Mouse (Mus musculus): ENCODE measurements around the gene Prss36. TPM values are rescaled to one million over a fixed set of nuclear protein-coding genes. Genes with fewer than 3 reads are reported as not detected.

Prss36 gene
- polyA plus RNA-seq (2014; fragmentation: Illumina TruSeq; extraction: RNeasy Lipid Tissue Mini Kit (QIAGEN cat#74804); ENCODE audit: low read depth, low replicate concordance), result not detected

DNA sequence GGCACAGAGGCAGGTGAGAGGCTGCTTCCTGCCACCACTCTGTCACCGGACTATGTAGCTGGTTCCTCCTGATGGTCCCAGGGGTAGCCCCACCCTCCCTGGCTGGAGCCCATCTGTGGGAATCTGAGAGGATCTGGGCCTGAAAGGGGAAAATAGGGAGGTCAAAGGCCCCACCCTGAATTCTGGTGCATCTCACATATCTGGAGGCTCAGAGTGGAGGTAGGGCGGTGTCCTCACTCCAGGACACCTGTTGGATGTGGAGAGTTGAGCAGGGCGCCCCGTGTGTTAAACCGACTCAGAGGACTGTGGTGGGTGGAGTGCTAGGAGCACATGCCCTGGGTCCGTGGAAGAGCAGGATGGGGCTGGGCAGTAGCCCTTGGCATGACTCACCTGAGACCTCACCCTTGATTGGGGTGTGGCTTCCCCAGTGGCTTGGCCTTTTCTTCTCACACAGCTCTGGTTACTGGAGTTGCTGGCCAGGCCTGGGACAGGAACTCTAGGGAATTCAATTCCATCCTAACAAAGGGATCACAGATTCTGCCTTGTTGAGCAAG, at the start of gene Prss36:
Prss36 (minus strand) TSS at position 256 of the 554 bp plus-strand sequence.

DNA sequence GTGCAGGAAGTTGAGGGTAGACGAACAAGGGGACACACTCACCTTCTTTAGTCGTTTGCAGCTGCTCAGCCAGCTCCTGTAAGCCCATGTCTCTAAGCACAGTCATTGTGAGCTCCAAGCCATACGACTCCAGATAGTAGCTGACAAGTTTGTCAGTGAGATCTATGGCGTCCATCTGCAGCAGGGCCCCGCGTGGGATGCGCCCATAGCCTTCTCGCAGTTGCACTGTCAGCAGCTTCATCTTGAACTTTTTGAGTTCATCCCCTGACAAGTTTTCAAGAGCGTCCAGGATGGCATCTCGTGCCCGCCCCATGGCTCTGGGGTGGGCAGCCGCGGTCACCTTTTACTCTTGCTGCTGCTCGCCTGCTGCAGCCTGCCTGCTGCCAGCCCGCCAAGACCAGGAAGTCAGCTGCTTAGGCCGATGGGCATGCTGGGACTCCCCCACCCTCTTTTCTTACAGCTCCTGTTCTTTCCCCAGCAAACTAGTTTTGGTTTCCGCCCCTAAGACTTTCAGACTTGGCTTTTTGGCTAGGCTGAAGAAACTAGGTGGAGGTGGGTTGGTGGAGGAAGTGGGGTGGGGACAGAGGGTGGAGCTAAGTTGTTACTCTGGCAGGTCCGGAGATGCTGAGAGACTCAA, 46.9 kb upstream of the Prss36 start, which contains the start of gene Pycard:
Pycard (minus strand) TSS at position 527 of the 637 bp plus-strand sequence.

DNA sequence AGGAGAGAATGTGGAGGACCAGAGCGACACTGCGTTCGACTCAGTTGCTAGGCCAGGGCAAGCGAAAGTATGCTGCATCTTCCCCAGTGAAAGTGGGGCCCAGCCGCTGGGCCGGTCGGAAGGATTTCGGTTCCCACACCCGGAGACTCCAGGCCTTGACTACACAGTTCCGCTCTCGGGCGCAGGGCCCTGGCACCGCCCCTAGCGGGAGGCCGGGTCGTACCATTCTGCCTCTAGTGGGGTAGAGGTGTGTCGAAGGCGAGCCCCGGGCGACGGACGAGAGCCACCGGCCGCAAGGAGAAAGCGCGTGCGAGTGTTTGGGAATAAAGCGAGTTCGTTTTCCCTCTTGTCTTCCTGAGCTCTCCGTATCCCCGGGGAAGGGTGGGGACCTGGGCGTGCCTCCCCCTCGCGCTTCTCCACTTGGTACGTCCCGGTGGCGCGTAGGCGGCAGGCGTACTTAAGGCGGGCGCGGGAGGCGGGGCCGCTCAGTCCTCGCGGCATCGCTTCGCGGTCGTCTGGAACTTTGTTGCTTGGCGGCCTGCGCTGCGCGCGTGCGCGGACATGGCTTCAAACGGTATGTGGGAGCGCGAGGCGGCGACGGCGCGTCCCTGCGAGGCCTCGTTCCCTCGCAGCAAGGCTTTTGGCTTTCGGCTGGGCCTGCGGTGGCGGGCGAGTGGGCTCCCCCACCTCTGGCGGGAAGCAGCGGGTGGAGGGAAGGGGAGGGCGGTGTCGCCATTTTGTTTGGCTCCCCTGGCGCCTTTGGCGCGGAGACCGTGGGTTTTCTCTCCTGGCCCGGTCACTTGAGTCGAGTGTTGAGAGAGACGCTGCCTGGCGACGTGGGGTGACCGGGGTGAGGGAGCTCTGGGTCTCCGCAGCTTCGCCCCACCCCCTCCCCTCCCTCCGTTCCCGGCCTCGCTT, 20.7 kb upstream of the Prss36 start, which contains the start of gene Fus:
Fus (plus strand) TSS at position 454 of the 918 bp plus-strand sequence.

DNA sequence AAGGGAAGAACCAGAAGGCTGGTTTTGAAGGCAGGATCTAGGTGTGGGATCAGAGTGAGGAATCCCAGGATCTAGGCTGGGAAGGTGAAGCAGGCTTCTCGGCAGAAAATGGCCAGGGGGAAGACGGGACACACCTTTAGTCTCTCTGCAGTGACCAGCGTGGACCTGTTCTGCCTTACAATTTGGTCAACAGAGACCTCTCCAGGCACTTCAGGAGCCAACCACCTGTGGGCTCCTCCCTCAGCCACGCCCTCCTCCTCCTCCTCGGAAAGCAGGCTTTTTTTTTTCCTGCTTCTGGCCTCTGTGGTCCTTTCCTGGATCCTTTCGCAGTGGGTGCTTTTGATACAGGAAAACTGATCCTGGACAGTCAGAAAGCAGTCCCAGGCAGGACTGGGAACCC, 16.6 kb downstream of the Prss36 start, which contains the start of gene Prss8:
Prss8 (minus strand) TSS at position 182 of the 400 bp plus-strand sequence.

DNA sequence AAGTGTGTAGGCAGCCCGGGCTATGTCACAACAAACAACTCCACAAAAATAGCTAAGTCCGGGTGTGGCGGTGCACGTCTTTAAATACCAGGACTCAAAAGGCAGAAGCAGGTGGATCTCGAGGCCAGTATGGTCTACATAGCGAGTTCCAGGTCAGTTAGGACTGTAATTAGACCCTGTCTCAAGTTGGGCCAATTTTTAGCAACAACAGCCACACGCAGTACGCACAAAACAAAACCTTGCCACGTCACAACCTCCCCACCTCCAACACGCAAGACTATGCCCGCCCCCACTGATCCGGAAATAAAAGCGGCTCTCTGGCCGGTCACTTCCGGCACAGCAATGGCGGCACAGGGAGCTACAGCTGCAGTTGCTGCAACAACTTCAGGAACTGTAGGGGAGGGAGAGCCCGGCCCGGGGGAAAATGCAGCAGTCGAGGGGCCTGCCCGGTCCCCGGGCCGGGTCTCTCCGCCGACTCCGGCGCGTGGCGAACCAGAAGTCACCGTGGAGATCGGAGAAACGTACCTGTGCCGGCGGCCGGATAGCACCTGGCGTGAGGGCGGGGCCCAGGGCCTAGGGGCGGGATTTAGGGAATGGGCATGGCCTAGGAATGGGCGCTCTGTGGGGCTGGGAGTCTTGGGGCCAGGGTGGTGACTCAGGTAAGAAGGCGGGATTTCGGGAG, 34.2 kb downstream of the Prss36 start, which contains the start of gene Kat8:
Kat8 (plus strand) TSS at position 327 of the 682 bp plus-strand sequence.

DNA sequence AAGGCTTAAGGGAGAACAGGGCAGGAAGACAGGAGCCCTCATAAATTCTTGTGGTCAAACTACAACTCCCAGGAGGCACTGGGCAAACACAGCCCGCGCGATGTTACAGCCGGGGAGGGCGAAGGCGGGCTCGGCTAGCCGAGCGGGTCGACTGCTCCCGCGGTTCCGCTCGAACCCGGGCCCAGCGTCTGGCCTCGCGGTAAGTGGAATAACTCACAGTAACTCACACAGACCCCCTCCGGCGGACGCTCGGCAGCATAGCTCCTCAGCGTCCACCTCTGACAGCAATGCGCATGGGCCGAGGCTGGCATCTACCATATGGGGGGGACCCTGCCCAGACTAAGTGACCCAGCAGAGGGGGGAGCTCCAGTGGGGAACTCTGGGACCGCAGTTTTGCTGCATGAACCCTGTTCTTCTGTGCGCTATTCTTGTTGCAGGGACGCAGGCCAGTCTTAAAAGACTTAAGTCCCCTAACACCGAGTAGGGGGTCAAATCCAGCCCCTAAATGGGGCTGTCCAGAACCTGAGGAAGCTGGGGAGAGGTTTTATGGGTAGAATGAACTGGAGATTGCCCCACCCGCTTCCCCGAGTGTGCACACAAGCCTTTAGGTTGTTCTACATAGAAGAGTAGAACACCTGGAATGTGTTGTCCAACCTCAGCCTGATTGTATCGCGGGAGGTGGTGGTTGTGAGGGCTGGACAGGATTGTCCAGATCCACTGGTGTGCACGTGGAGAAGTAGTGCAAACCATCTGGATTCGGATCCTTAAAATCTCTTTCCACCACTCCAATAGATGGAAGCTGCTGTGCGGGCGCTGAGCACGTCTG, 42.3 kb downstream of the Prss36 start, which contains the start of gene Bckdk:
Bckdk (plus strand) TSS at position 112 of the 826 bp plus-strand sequence.

DNA sequence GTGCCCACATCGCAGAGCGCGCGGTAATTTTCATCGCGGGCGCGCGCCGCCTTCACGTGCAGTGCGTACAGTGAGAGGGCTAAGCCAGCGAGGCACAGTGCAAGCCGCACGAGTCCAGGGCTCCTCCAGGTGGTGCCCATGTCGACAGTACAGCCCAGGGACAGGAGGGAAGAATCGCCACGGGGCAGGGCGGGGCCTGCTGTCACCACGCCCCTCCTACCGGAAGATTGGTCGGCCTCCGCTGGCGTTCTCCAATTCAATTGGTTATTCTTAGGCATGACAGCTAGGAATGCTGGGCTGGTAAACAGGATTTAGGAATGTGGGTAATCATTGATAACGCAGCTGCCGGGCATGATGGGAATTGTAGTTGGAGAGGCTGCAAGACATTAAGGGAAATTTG, 51.1 kb downstream of the Prss36 start, which contains the start of the genes Gm21974 and Vkorc1:
Gm21974 (minus strand) TSS at position 13 of the 400 bp plus-strand sequence.
Vkorc1 (minus strand) TSS at position 176 of the 400 bp plus-strand sequence.

DNA sequence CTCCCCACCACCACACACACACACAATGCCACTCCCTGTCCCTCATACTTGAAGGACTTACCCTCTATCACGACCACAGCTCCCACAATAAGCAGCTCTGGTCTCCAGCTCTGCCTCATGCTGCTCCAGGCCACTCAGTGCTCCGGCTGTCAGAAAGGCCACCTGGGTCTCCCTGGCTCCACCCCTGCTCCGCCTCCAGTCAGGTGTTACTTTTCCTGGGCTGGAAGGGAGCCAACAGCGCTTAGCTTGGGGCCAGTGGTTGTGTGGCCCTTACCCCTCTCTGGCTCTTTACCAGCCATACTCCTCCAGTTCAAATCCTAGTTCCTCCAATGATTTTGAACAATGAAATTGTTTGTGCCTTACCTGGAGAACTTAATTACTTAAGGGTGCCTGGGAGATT, 55.7 kb downstream of the Prss36 start, which contains the start of gene Prss53:
Prss53 (minus strand) TSS at position 173 of the 400 bp plus-strand sequence.

Other genes starting within 250 kb of the Prss36 start
- 5.5 TPM for gene Bcl7c, start 237.8 kb downstream of the Prss36 start, polyA plus RNA-seq (2014; fragmentation: Illumina TruSeq; extraction: RNeasy Lipid Tissue Mini Kit (QIAGEN cat#74804); ENCODE audit: low read depth, low replicate concordance)
- 2.6 TPM for gene Ctf1, start 234.0 kb downstream of the Prss36 start, polyA plus RNA-seq (2014; fragmentation: Illumina TruSeq; extraction: RNeasy Lipid Tissue Mini Kit (QIAGEN cat#74804); ENCODE audit: low read depth, low replicate concordance)
- not detected for gene Ctf2, start 214.6 kb downstream of the Prss36 start, polyA plus RNA-seq (2014; fragmentation: Illumina TruSeq; extraction: RNeasy Lipid Tissue Mini Kit (QIAGEN cat#74804); ENCODE audit: low read depth, low replicate concordance)
- gene Fbxl19, start 202.2 kb downstream of the Prss36 start, polyA plus RNA-seq (2014; fragmentation: Illumina TruSeq; extraction: RNeasy Lipid Tissue Mini Kit (QIAGEN cat#74804); ENCODE audit: low read depth, low replicate concordance), result 0.29 TPM
- 5.6 TPM for gene Orai3, start 176.9 kb downstream of the Prss36 start, polyA plus RNA-seq (2014; fragmentation: Illumina TruSeq; extraction: RNeasy Lipid Tissue Mini Kit (QIAGEN cat#74804); ENCODE audit: low read depth, low replicate concordance)
- 7.7 TPM for gene Setd1a, start 170.1 kb downstream of the Prss36 start, polyA plus RNA-seq (2014; fragmentation: Illumina TruSeq; extraction: RNeasy Lipid Tissue Mini Kit (QIAGEN cat#74804); ENCODE audit: low read depth, low replicate concordance)
- gene Gm49388, start 161.1 kb downstream of the Prss36 start, polyA plus RNA-seq (2014; fragmentation: Illumina TruSeq; extraction: RNeasy Lipid Tissue Mini Kit (QIAGEN cat#74804); ENCODE audit: low read depth, low replicate concordance), result not detected
- 17.3 TPM for gene Hsd3b7, start 146.1 kb downstream of the Prss36 start, polyA plus RNA-seq (2014; fragmentation: Illumina TruSeq; extraction: RNeasy Lipid Tissue Mini Kit (QIAGEN cat#74804); ENCODE audit: low read depth, low replicate concordance)
- gene Stx4a, start 122.4 kb downstream of the Prss36 start, polyA plus RNA-seq (2014; fragmentation: Illumina TruSeq; extraction: RNeasy Lipid Tissue Mini Kit (QIAGEN cat#74804); ENCODE audit: low read depth, low replicate concordance), result 16.9 TPM
- gene Stx1b, start 122.2 kb downstream of the Prss36 start, polyA plus RNA-seq (2014; fragmentation: Illumina TruSeq; extraction: RNeasy Lipid Tissue Mini Kit (QIAGEN cat#74804); ENCODE audit: low read depth, low replicate concordance), result 0.93 TPM
- gene Zfp646, start 70.5 kb downstream of the Prss36 start, polyA plus RNA-seq (2014; fragmentation: Illumina TruSeq; extraction: RNeasy Lipid Tissue Mini Kit (QIAGEN cat#74804); ENCODE audit: low read depth, low replicate concordance), result 7.7 TPM
- gene Zfp668, start 69.9 kb downstream of the Prss36 start, polyA plus RNA-seq (2014; fragmentation: Illumina TruSeq; extraction: RNeasy Lipid Tissue Mini Kit (QIAGEN cat#74804); ENCODE audit: low read depth, low replicate concordance), result 3.4 TPM
- not detected for gene Prss53, start 55.8 kb downstream of the Prss36 start, polyA plus RNA-seq (2014; fragmentation: Illumina TruSeq; extraction: RNeasy Lipid Tissue Mini Kit (QIAGEN cat#74804); ENCODE audit: low read depth, low replicate concordance)
- gene Gm21974, start 51.3 kb downstream of the Prss36 start, polyA plus RNA-seq (2014; fragmentation: Illumina TruSeq; extraction: RNeasy Lipid Tissue Mini Kit (QIAGEN cat#74804); ENCODE audit: low read depth, low replicate concordance), result not detected
- 40.1 TPM for gene Vkorc1, start 51.1 kb downstream of the Prss36 start, polyA plus RNA-seq (2014; fragmentation: Illumina TruSeq; extraction: RNeasy Lipid Tissue Mini Kit (QIAGEN cat#74804); ENCODE audit: low read depth, low replicate concordance)
- 4.7 TPM for gene Bckdk, start 42.6 kb downstream of the Prss36 start, polyA plus RNA-seq (2014; fragmentation: Illumina TruSeq; extraction: RNeasy Lipid Tissue Mini Kit (QIAGEN cat#74804); ENCODE audit: low read depth, low replicate concordance)
- 8.5 TPM for gene Kat8, start 34.2 kb downstream of the Prss36 start, polyA plus RNA-seq (2014; fragmentation: Illumina TruSeq; extraction: RNeasy Lipid Tissue Mini Kit (QIAGEN cat#74804); ENCODE audit: low read depth, low replicate concordance)
- not detected for gene Prss8, start 16.6 kb downstream of the Prss36 start, polyA plus RNA-seq (2014; fragmentation: Illumina TruSeq; extraction: RNeasy Lipid Tissue Mini Kit (QIAGEN cat#74804); ENCODE audit: low read depth, low replicate concordance)
- 456 TPM for gene Fus, start 20.7 kb upstream of the Prss36 start, polyA plus RNA-seq (2014; fragmentation: Illumina TruSeq; extraction: RNeasy Lipid Tissue Mini Kit (QIAGEN cat#74804); ENCODE audit: low read depth, low replicate concordance)
- gene Pycard, start 47.1 kb upstream of the Prss36 start, polyA plus RNA-seq (2014; fragmentation: Illumina TruSeq; extraction: RNeasy Lipid Tissue Mini Kit (QIAGEN cat#74804); ENCODE audit: low read depth, low replicate concordance), result 2.3 TPM
- not detected for gene Trim72, start 57.2 kb upstream of the Prss36 start, polyA plus RNA-seq (2014; fragmentation: Illumina TruSeq; extraction: RNeasy Lipid Tissue Mini Kit (QIAGEN cat#74804); ENCODE audit: low read depth, low replicate concordance)
- gene Itgam, start 115.9 kb upstream of the Prss36 start, polyA plus RNA-seq (2014; fragmentation: Illumina TruSeq; extraction: RNeasy Lipid Tissue Mini Kit (QIAGEN cat#74804); ENCODE audit: low read depth, low replicate concordance), result 4.1 TPM
- not detected for gene Gm49368, start 116.0 kb upstream of the Prss36 start, polyA plus RNA-seq (2014; fragmentation: Illumina TruSeq; extraction: RNeasy Lipid Tissue Mini Kit (QIAGEN cat#74804); ENCODE audit: low read depth, low replicate concordance)
- 0.99 TPM for gene Itgax, start 182.8 kb upstream of the Prss36 start, polyA plus RNA-seq (2014; fragmentation: Illumina TruSeq; extraction: RNeasy Lipid Tissue Mini Kit (QIAGEN cat#74804); ENCODE audit: low read depth, low replicate concordance)
- gene Itgad, start 207.7 kb upstream of the Prss36 start, polyA plus RNA-seq (2014; fragmentation: Illumina TruSeq; extraction: RNeasy Lipid Tissue Mini Kit (QIAGEN cat#74804); ENCODE audit: low read depth, low replicate concordance), result not detected